Mouse (Mus musculus) CD4-positive, CD25-positive, alpha-beta regulatory T cell, adult 9 weeks (primary cell): Measurements from ENCODE around the gene Zfp512b. TPM values are rescaled to one million over a fixed set of nuclear protein-coding genes. Genes with fewer than 3 reads are reported as not detected.

ENCODE experiments used
- polyA plus RNA-seq: library from polyadenylated mRNA; unstranded; fragments of 100-300 nt; shearing (Covaris generic); gene quantifications from one replicate; pipeline ENCODE4 v1.2.1, GENCODE M21; 2017

The Zfp512b gene
- 18.5 TPM for polyA plus RNA-seq

DNA sequence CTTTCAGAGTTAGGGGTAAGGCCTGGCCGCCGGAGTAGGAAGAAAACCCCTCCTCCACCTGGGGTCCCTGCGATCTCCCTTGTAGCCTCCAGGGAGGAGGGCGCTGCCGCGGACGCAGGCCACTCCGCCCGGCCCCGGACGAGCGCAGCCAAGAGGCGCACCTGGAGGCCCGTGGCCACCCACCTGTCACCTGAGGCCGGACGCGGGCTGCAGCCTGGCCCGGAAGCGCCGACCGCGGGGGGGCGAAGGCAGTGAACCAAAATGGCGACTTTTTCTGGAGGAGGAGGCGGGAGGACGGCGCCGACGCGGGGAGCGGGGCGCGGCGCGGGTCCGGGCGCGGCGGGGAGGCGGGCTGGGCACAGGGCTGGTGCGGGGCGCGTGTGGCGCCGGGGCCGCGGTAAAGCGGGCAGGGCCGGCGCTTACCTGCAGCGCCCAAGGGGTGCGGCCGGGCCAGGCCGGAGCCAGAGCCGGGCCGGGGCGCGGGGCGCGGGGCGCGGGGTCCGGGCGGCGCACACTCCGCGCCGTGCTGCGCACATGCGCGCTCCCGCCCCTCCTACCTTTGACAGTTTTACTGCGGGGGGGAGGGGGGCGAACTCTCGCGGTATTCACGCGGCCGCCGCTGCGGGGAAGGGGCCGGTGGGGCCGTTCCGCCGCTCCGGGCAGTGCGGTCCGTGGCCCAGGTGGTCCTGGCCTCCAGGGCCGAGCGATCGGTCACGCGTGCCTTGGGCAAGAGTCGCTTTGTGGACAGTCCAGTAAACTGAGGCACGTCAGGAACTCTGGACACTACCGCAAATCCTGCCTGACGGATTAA is at the start of gene Zfp512b:
Zfp512b (minus strand) TSS at position 573 of the 811 bp plus-strand sequence.

GRCm38 (mm10) chr2:181598454-181599351 is 6.1 kb upstream of the Zfp512b start, which contains the start of gene Samd10:
Gene Samd10 (minus strand): TSS chr2:181599212.

DNA sequence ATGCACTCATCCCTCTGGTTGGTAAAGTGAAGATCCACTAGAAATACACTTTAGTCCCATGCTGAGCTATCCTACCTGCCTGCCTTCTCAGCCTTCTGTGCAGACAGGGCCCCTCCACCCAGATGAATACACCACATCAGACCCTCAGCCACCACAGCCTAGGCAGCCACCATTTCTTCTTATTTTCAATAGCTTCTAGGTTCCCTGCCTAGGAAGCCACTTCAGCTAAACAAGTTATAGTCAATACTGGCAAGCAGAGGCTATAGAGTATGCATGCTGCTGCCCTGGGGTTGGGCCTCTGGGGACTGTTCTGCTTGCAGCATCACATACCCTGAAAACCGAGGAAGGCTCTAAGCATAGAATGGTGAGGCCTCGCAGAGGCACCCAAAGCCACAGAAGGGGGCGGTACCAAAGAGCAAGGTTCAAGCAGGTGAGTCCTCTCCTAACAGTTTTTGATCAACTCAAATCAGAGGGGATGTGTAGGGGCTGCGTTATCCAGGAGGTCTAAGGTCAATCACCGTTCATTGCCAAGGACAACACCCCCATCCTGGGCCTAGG is 996 bp downstream of the Zfp512b start, which contains the start of gene Prpf6:
Prpf6 (plus strand) TSS at position 341 of the 558 bp plus-strand sequence.

GRCm38 (mm10) chr2:181584411-181584942 is 8.1 kb downstream of the Zfp512b start, which contains the start of gene Uckl1:
Gene Uckl1 (minus strand): TSS chr2:181584892.

Other genes starting within 250 kb of the Zfp512b start
- gene Zgpat, start 227.9 kb downstream of the Zfp512b start, polyA plus RNA-seq = 76.0 TPM
- 162 TPM for gene Arfrp1, start 227.4 kb downstream of the Zfp512b start, polyA plus RNA-seq
- 343 TPM for gene Lime1, start 212.7 kb downstream of the Zfp512b start, polyA plus RNA-seq
- 1.5 TPM for gene Zbtb46, start 133.4 kb downstream of the Zfp512b start, polyA plus RNA-seq
- not detected for gene Abhd16b, start 99.6 kb downstream of the Zfp512b start, polyA plus RNA-seq
- 105 TPM for gene Tpd52l2, start 95.7 kb downstream of the Zfp512b start, polyA plus RNA-seq
- 85.7 TPM for gene Dnajc5, start 72.3 kb downstream of the Zfp512b start, polyA plus RNA-seq
- 197 TPM for gene Uckl1, start 7.9 kb downstream of the Zfp512b start, polyA plus RNA-seq
- gene Prpf6, start 935 bp downstream of the Zfp512b start, polyA plus RNA-seq = 102 TPM
- gene Samd10, start 6.4 kb upstream of the Zfp512b start, polyA plus RNA-seq = 6.1 TPM
- not detected for gene Gm29797, start 64.2 kb upstream of the Zfp512b start, polyA plus RNA-seq
- gene Sox18, start 78.8 kb upstream of the Zfp512b start, polyA plus RNA-seq = not detected
- gene Tcea2, start 87.5 kb upstream of the Zfp512b start, polyA plus RNA-seq = 16.3 TPM
- gene Rgs19, start 101.2 kb upstream of the Zfp512b start, polyA plus RNA-seq = 239 TPM
- gene Lkaaear1, start 105.6 kb upstream of the Zfp512b start, polyA plus RNA-seq = not detected
- 0.27 TPM for gene Oprl1, start 122.2 kb upstream of the Zfp512b start, polyA plus RNA-seq
- gene Myt1, start 170.5 kb upstream of the Zfp512b start, polyA plus RNA-seq = not detected
- 85.1 TPM for gene Pcmtd2, start 245.1 kb upstream of the Zfp512b start, polyA plus RNA-seq